Comparison of ENCODE assay signal across 10 mouse cellular contexts in the genomic region with DNA sequence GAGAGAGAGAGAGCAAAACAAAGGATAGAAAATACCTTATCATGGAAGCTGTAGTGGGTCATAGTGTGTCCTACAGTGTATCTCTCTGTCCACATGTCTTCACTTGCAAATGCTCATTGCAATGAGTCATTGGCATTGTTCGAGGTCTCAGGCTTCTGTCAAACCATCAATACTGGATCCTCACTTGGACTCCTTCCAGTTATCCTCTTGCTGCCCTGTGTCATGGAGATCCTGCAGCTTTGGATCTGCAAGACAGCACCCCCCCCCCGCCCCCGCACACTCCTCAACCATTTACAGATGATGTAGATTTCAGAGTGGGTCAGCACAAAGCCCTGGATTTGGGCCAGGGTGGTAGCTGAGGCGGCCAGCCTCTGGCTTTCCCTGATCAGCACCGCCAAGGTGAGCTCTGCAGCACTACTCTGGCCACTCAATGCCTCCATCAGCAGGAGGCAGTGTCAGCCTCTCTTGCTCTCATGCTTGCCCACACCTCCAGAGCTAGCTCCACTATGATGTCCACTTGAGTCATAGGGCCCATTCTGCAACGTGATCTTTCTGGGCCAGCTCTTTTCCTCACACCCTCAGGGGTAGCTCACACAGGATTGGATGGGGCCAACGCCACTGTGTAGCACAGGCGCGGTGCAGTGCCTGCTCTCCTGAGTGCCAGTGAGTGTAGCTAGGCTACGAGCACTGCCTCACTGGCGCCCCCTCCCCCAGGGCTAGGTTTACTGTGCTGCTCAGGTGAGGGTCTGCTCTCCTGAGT. TPM values are rescaled to one million over a fixed set of nuclear protein-coding genes. Genes with fewer than 3 reads are reported as not detected.
DNase-seq lines count a peak whose midpoint lies in the region; ATAC-seq lines count a peak whose summit lies in the region.
"Had no signal": no experiment of that assay in that cellular context is flagged by ENCODE, and none has a peak within 500 bp of the region (broad histone marks: within the 10 kb centered on the region; RNA-seq: fewer than 3 reads in every experiment).

No protein-coding gene starts in this region.

- H3K9ac ChIP-seq in heart, embryonic 11.5 days (ENCODE audit: low read depth, low read length) = no peak overlapping the region
- no peak overlapping the region for H3K9ac ChIP-seq in midbrain, embryonic 15.5 days
- H3K9ac ChIP-seq in intestine, embryonic 16.5 days (ENCODE audit: low read depth, low read length) = no peak overlapping the region

- peak overlapping the region; percentile 29; the same call in 1 of the 2 replicates for H3K27ac ChIP-seq in heart, embryonic 11.5 days (ENCODE audit: low read depth, low read length)
- H3K27ac ChIP-seq in midbrain, embryonic 15.5 days = no peak overlapping the region
- no peak overlapping the region for H3K27ac ChIP-seq in intestine, embryonic 16.5 days (ENCODE audit: low read length)

- no peaks in the 10 kb centered on the region for H3K27me3 ChIP-seq in heart, embryonic 11.5 days (ENCODE audit: control insufficient read depth, insufficient read depth, low read length)
- H3K27me3 ChIP-seq in midbrain, embryonic 15.5 days (replicated peaks) = no peaks in the 10 kb centered on the region
- no peaks in the 10 kb centered on the region for H3K27me3 ChIP-seq in intestine, embryonic 16.5 days (replicated peaks; ENCODE audit: control insufficient read depth, insufficient read depth, low read length)

- no peak overlapping the region for H3K4me3 ChIP-seq in heart, embryonic 11.5 days (ENCODE audit: low read depth, low read length)
- H3K4me3 ChIP-seq in midbrain, embryonic 15.5 days = no peak overlapping the region
- no peak overlapping the region for H3K4me3 ChIP-seq in intestine, embryonic 16.5 days (ENCODE audit: low read length)

- peak; percentile 78 for ATAC-seq in heart, embryonic 11.5 days (replicated peaks; ENCODE audit: insufficient number of reproducible peaks, low FRiP score, low TSS enrichment)
- peak; percentile 27; the same call in 1 of the 2 replicates for ATAC-seq in midbrain, embryonic 15.5 days (replicated peaks)
- ATAC-seq in intestine, embryonic 16.5 days = no peak

- no peaks in the 10 kb centered on the region for H3K9me3 ChIP-seq in heart, embryonic 11.5 days (replicated peaks; ENCODE audit: control insufficient read depth, low read length)
- no peaks in the 10 kb centered on the region for H3K9me3 ChIP-seq in midbrain, embryonic 15.5 days
- H3K9me3 ChIP-seq in intestine, embryonic 16.5 days (ENCODE audit: control insufficient read depth, low read length) = no peaks in the 10 kb centered on the region
- H3K9me3 ChIP-seq: G1E had no signal

- H3K4me2 ChIP-seq in heart, embryonic 11.5 days = peak overlapping the region; percentile 46
- H3K4me2 ChIP-seq in midbrain, embryonic 15.5 days = no peak overlapping the region
- H3K4me2 ChIP-seq in intestine, embryonic 16.5 days (ENCODE audit: low read depth, low read length) = no peak overlapping the region

- no peak for DNase-seq in heart, adult 9 months (ENCODE audit: low spot score in 2 of 2)
- DNase-seq in R1 (ENCODE audit: low read depth, low spot score) = peak; percentile 36
- DNase-seq in kidney, adult 11 months = peak; percentile 7
- no peak for DNase-seq in right cerebral cortex, postnatal 36 days (ENCODE audit: low spot score in 2 of 2)
- no peak for DNase-seq in right cerebral cortex, postnatal 14 days

- WGBS in heart, embryonic 11.5 days (ENCODE audit: insufficient replicate concordance) = 18% methylated on average over 11 of the region's 11 CpGs
- 29% methylated on average over 11 of the region's 11 CpGs for whole genome bisulfite sequencing in midbrain, embryonic 15.5 days
- 22% methylated on average over 11 of the region's 11 CpGs for WGBS in intestine, embryonic 16.5 days

- H3K4me1 ChIP-seq in heart, embryonic 11.5 days (ENCODE audit: control insufficient read depth, insufficient read depth, low read length) = peaks cover 3% of the 10 kb centered on the region
- peaks cover 17% of the 10 kb centered on the region for H3K4me1 ChIP-seq in midbrain, embryonic 15.5 days
- no peaks in the 10 kb centered on the region for H3K4me1 ChIP-seq in intestine, embryonic 16.5 days (ENCODE audit: control insufficient read depth, insufficient read depth, low read length)

- H3K36me3 ChIP-seq in heart, embryonic 11.5 days (ENCODE audit: control insufficient read depth, insufficient read depth, low read length) = no peaks in the 10 kb centered on the region
- H3K36me3 ChIP-seq in midbrain, embryonic 15.5 days (replicated peaks) = no peaks in the 10 kb centered on the region
- no peaks in the 10 kb centered on the region for H3K36me3 ChIP-seq in intestine, embryonic 16.5 days (ENCODE audit: control insufficient read depth, insufficient read depth, low read length)
- H3K36me3 ChIP-seq: G1E had no signal

RNA-seq across cellular contexts. Expression of gene Crb1, which starts 2.1 kb away (rescaled TPM):
- 0.07 and 0.17 TPM in 2 replicates for polyA plus RNA-seq in heart, embryonic 11.5 days (2014; fragmentation: Nextera tagmentation; extraction: Ambion mirVana)
- polyA plus RNA-seq in midbrain, embryonic 15.5 days (2015; fragmentation: Nextera tagmentation; extraction: Ambion mirVana) = 2.4 and 3.0 TPM in 2 replicates
- polyA plus RNA-seq in intestine, embryonic 16.5 days (2015; fragmentation: Nextera tagmentation; extraction: Ambion mirVana) = 0.04 and 0.15 TPM in 2 replicates
- polyA plus RNA-seq: G1E; gonadal fat pad, adult 2 months had no signal

RNA-seq across cellular contexts. Expression of gene Zbtb41, which starts 43.0 kb away (rescaled TPM):
- 8.9 and 12.1 TPM in 2 replicates for polyA plus RNA-seq in heart, embryonic 11.5 days (2014; fragmentation: Nextera tagmentation; extraction: Ambion mirVana)
- polyA plus RNA-seq in midbrain, embryonic 15.5 days (2015; fragmentation: Nextera tagmentation; extraction: Ambion mirVana) = 18.3 and 18.7 TPM in 2 replicates
- 5.4 and 5.8 TPM in 2 replicates for polyA plus RNA-seq in intestine, embryonic 16.5 days (2015; fragmentation: Nextera tagmentation; extraction: Ambion mirVana)

Comparison
In these comparisons a context has a peak if more than half of its experiments do, and no peak if none do; other contexts are left out.
1. DNase-seq: peak in R1 (single experiment) and kidney, adult 11 months (single experiment); none in heart, adult 9 months (0 of 2), right cerebral cortex, postnatal 36 days (0 of 2) and right cerebral cortex, postnatal 14 days (single experiment).